Mouse (Mus musculus) cerebellum, adult 18-20 months (tissue): ENCODE results near the gene Slc7a9.

ENCODE experiments used
- DNase-seq, 2 experiments: peaks; one replicate each; pipeline ENCODE4 v3.0.0; 2021

The Slc7a9 gene

GRCm38 (mm10) chr7:35447996-35448846, at the start of gene Slc7a9:
Gene Slc7a9, plus strand, starts transcription at chr7:35448796.
- DNase-seq = no peak

GRCm38 (mm10) chr7:35401169-35401568, 47.4 kb upstream of the Slc7a9 start:
- no peak for DNase-seq

- DNase-seq = no peak
Observed at GRCm38 (mm10) chr7:35415226-35415625, 33.4 kb upstream of the Slc7a9 start.

- no peak for DNase-seq
Observed at GRCm38 (mm10) chr7:35415801-35416653, 32.6 kb upstream of the Slc7a9 start.

GRCm38 (mm10) chr7:35416654-35416948, 32.0 kb upstream of the Slc7a9 start:
- DNase-seq = no peak

GRCm38 (mm10) chr7:35423071-35423470, 25.5 kb upstream of the Slc7a9 start:
- no peak for DNase-seq

- DNase-seq = no peak
Observed at GRCm38 (mm10) chr7:35428146-35428545, 20.4 kb upstream of the Slc7a9 start.

GRCm38 (mm10) chr7:35435266-35435665, 13.3 kb upstream of the Slc7a9 start:
- DNase-seq = no peak

- no peak for DNase-seq
Observed at GRCm38 (mm10) chr7:35447501-35447900, 1.1 kb upstream of the Slc7a9 start.

- DNase-seq = no peak
Observed at GRCm38 (mm10) chr7:35448867-35449266, 271 bp downstream of the Slc7a9 start.

GRCm38 (mm10) chr7:35456091-35456814, 7.7 kb downstream of the Slc7a9 start:
- DNase-seq = no peak

- no peak for DNase-seq
Observed at GRCm38 (mm10) chr7:35460971-35461370, 12.4 kb downstream of the Slc7a9 start.

GRCm38 (mm10) chr7:35465027-35465426, 16.4 kb downstream of the Slc7a9 start:
- DNase-seq = no peak

- DNase-seq = no peak
Observed at GRCm38 (mm10) chr7:35467856-35468255, 19.3 kb downstream of the Slc7a9 start.

- no peak for DNase-seq
Observed at GRCm38 (mm10) chr7:35470794-35471193, 22.2 kb downstream of the Slc7a9 start.

- no peak for DNase-seq
Observed at GRCm38 (mm10) chr7:35476457-35476856, 27.9 kb downstream of the Slc7a9 start.

- no peak for DNase-seq
Observed at GRCm38 (mm10) chr7:35485126-35485525, 36.5 kb downstream of the Slc7a9 start.

- DNase-seq = no peak
Observed at GRCm38 (mm10) chr7:35486553-35486952, 38.0 kb downstream of the Slc7a9 start.

- no peak for DNase-seq
Observed at GRCm38 (mm10) chr7:35490186-35490585, 41.6 kb downstream of the Slc7a9 start.

- DNase-seq = no peak
Observed at GRCm38 (mm10) chr7:35491005-35491404, 42.4 kb downstream of the Slc7a9 start.

- no peak for DNase-seq
Observed at GRCm38 (mm10) chr7:35497516-35497915, 48.9 kb downstream of the Slc7a9 start.

GRCm38 (mm10) chr7:35501995-35502394, 53.4 kb downstream of the Slc7a9 start:
- DNase-seq = no peak
